Mouse (Mus musculus): ENCODE measurements around the gene Dennd1b. TPM values are rescaled to one million over a fixed set of nuclear protein-coding genes. Genes with fewer than 3 reads are reported as not detected.

Gene Dennd1b
- polyA plus RNA-seq, 1 experiment, result 13.2 TPM

GRCm38 (mm10) chr1:138959903-138960483, 3.2 kb upstream of the Dennd1b start:
- WGBS, result 81% methylated on average over 4 of the region's 4 CpGs
- no peak for DNase-seq (ENCODE audit: low read depth in 1 of 2, low spot score in 2 of 2)
- no peaks in the 10 kb centered on the region for H3K36me3 ChIP-seq (ENCODE audit: control insufficient read depth, insufficient read depth, low read length)
- TF ChIP-seq POLR2A (IDR thresholded peaks at IDR 0.05; ENCODE audit: low read depth, low read length) (no peak), CTCF (IDR thresholded peaks at IDR 0.05; ENCODE audit: extremely low read depth, insufficient read depth, insufficient read length, insufficient replicate concordance) (no peak)
- H3K4me1 ChIP-seq (ENCODE audit: control insufficient read depth, insufficient read depth, insufficient read length), result peaks cover 9% of the 10 kb centered on the region; the same call in 1 of the 2 replicates
- H3K27ac ChIP-seq (ENCODE audit: insufficient read depth, low read length), result no peak overlapping the region
- no peak overlapping the region for H3K4me3 ChIP-seq (ENCODE audit: extremely low read depth, insufficient read depth, insufficient read length)
- no peaks in the 10 kb centered on the region for H3K27me3 ChIP-seq (ENCODE audit: control insufficient read depth, insufficient read depth, low read length)

GRCm38 (mm10) chr1:138962266-138963101, 751 bp upstream of the Dennd1b start:
- H3K27ac ChIP-seq (ENCODE audit: insufficient read depth, low read length), result peak overlapping the region; percentile 92
- DNase-seq (ENCODE audit: low read depth in 1 of 2, low spot score in 2 of 2), result no peak
- H3K27me3 ChIP-seq (ENCODE audit: control insufficient read depth, insufficient read depth, low read length), result no peaks in the 10 kb centered on the region
- H3K4me3 ChIP-seq (ENCODE audit: extremely low read depth, insufficient read depth, insufficient read length), result peak overlapping the region; percentile 76
- no peaks in the 10 kb centered on the region for H3K36me3 ChIP-seq (ENCODE audit: control insufficient read depth, insufficient read depth, low read length)
- peaks cover 6% of the 10 kb centered on the region; the same call in 1 of the 2 replicates for H3K4me1 ChIP-seq (ENCODE audit: control insufficient read depth, insufficient read depth, insufficient read length)
- WGBS, result 32% methylated on average over 9 of the region's 9 CpGs
- TF ChIP-seq POLR2A (IDR thresholded peaks at IDR 0.05; ENCODE audit: low read depth, low read length) (no peak), CTCF (IDR thresholded peaks at IDR 0.05; ENCODE audit: extremely low read depth, insufficient read depth, insufficient read length, insufficient replicate concordance) (no peak)

GRCm38 (mm10) chr1:138963868-138964458, 728 bp downstream of the Dennd1b start:
- peak in 1 of 2 experiments; percentile 16 for DNase-seq (ENCODE audit: low read depth in 1 of 2, low spot score in 2 of 2)
- Histone ChIP-seq H3K27me3 (ENCODE audit: control insufficient read depth, insufficient read depth, low read length) (no peaks in the 10 kb centered on the region), H3K36me3 (ENCODE audit: control insufficient read depth, insufficient read depth, low read length) (no peaks in the 10 kb centered on the region), H3K4me3 (ENCODE audit: extremely low read depth, insufficient read depth, insufficient read length) (peak overlapping the region; percentile 76), H3K4me1 (ENCODE audit: control insufficient read depth, insufficient read depth, insufficient read length) (peaks cover 12% of the 10 kb centered on the region; the same call in 1 of the 2 replicates), H3K27ac (ENCODE audit: insufficient read depth, low read length) (peak overlapping the region; percentile 92)
- TF ChIP-seq CTCF (IDR thresholded peaks at IDR 0.05; ENCODE audit: extremely low read depth, insufficient read depth, insufficient read length, insufficient replicate concordance) (no peak), POLR2A (IDR thresholded peaks at IDR 0.05; ENCODE audit: low read depth, low read length) (no peak)
- WGBS, result under 1% methylated on average over 41 of the region's 50 CpGs

- Histone ChIP-seq H3K27ac (ENCODE audit: insufficient read depth, low read length) (no peak overlapping the region), H3K4me3 (ENCODE audit: extremely low read depth, insufficient read depth, insufficient read length) (no peak overlapping the region), H3K27me3 (ENCODE audit: control insufficient read depth, insufficient read depth, low read length) (no peaks in the 10 kb centered on the region), H3K36me3 (ENCODE audit: control insufficient read depth, insufficient read depth, low read length) (no peaks in the 10 kb centered on the region), H3K4me1 (ENCODE audit: control insufficient read depth, insufficient read depth, insufficient read length) (peaks cover 12% of the 10 kb centered on the region; the same call in 1 of the 2 replicates)
- TF ChIP-seq POLR2A (IDR thresholded peaks at IDR 0.05; ENCODE audit: low read depth, low read length) (no peak), CTCF (IDR thresholded peaks at IDR 0.05; ENCODE audit: extremely low read depth, insufficient read depth, insufficient read length, insufficient replicate concordance) (no peak)
- DNase-seq (ENCODE audit: low read depth in 1 of 2, low spot score in 2 of 2), result no peak
Observed at GRCm38 (mm10) chr1:138965069-138965468, 1.8 kb downstream of the Dennd1b start.

GRCm38 (mm10) chr1:138965511-138965910, 2.3 kb downstream of the Dennd1b start:
- Histone ChIP-seq H3K4me1 (ENCODE audit: control insufficient read depth, insufficient read depth, insufficient read length) (peaks cover 12% of the 10 kb centered on the region; the same call in 1 of the 2 replicates), H3K27ac (ENCODE audit: insufficient read depth, low read length) (no peak overlapping the region), H3K36me3 (ENCODE audit: control insufficient read depth, insufficient read depth, low read length) (no peaks in the 10 kb centered on the region), H3K27me3 (ENCODE audit: control insufficient read depth, insufficient read depth, low read length) (no peaks in the 10 kb centered on the region), H3K4me3 (ENCODE audit: extremely low read depth, insufficient read depth, insufficient read length) (no peak overlapping the region)
- DNase-seq (ENCODE audit: low read depth in 1 of 2, low spot score in 2 of 2), result no peak
- 85% methylated on average over 2 of the region's 2 CpGs for WGBS
- no peak for TF ChIP-seq CTCF (IDR thresholded peaks at IDR 0.05; ENCODE audit: extremely low read depth, insufficient read depth, insufficient read length, insufficient replicate concordance)
- no peak for TF ChIP-seq POLR2A (IDR thresholded peaks at IDR 0.05; ENCODE audit: low read depth, low read length)

- 31% methylated on average over 7 of the region's 7 CpGs for WGBS
- DNase-seq (ENCODE audit: low read depth in 1 of 2, low spot score in 2 of 2), result no peak
- no peak overlapping the region for H3K4me3 ChIP-seq (ENCODE audit: extremely low read depth, insufficient read depth, insufficient read length)
- no peaks in the 10 kb centered on the region for H3K27me3 ChIP-seq (ENCODE audit: control insufficient read depth, insufficient read depth, low read length)
- no peak overlapping the region for H3K27ac ChIP-seq (ENCODE audit: insufficient read depth, low read length)
- TF ChIP-seq POLR2A (IDR thresholded peaks at IDR 0.05; ENCODE audit: low read depth, low read length), result no peak
- no peak for TF ChIP-seq CTCF (IDR thresholded peaks at IDR 0.05; ENCODE audit: extremely low read depth, insufficient read depth, insufficient read length, insufficient replicate concordance)
- H3K4me1 ChIP-seq (ENCODE audit: control insufficient read depth, insufficient read depth, insufficient read length), result peaks cover 16% of the 10 kb centered on the region
- H3K36me3 ChIP-seq (ENCODE audit: control insufficient read depth, insufficient read depth, low read length), result no peaks in the 10 kb centered on the region
Observed at GRCm38 (mm10) chr1:138967450-138967849, 4.2 kb downstream of the Dennd1b start.
